In genomic region chr11:94385977-94386771, GRCm38 (mm10) we compare ENCODE assay signal across 8 mouse cellular contexts. TPM values are rescaled to one million over a fixed set of nuclear protein-coding genes. Genes with fewer than 3 reads are reported as not detected.
DNase-seq lines count a peak whose midpoint lies in the region; ATAC-seq and TF ChIP-seq lines count a peak whose summit lies in the region.

No protein-coding gene starts in this region.

- TF ChIP-seq CTCF in G1E (IDR thresholded peaks at IDR 0.05; ENCODE audit: low read depth, low read length), result no peak
- no peak for TF ChIP-seq CTCF in lung, adult 2 months (IDR thresholded peaks at IDR 0.05; ENCODE audit: insufficient read depth, low read length)

- no peak overlapping the region for H3K4me3 ChIP-seq in G1E (ENCODE audit: low read depth, low read length)
- peak overlapping the region; percentile 29; the same call in 1 of the 2 replicates for H3K4me3 ChIP-seq in heart, embryonic 10.5 days
- no peak overlapping the region for H3K4me3 ChIP-seq in lung, adult 2 months (replicated peaks; ENCODE audit: extremely low read depth, low read depth, low read length)
- H3K4me3 ChIP-seq in neural tube, embryonic 12.5 days, result no peak overlapping the region

- TF ChIP-seq POLR2A in lung, adult 2 months (IDR thresholded peaks at IDR 0.05; ENCODE audit: borderline replicate concordance, extremely low read depth, low read depth, low read length), result no peak

- no peaks in the 10 kb centered on the region for H3K36me3 ChIP-seq in G1E (replicated peaks)
- no peaks in the 10 kb centered on the region for H3K36me3 ChIP-seq in heart, embryonic 10.5 days
- no peaks in the 10 kb centered on the region for H3K36me3 ChIP-seq in neural tube, embryonic 12.5 days

- 0 out of 2 replicates have a peak, but pooled peaks have one; percentile 15 for ATAC-seq in G1E (ENCODE audit: extremely low read depth, insufficient number of reproducible peaks, low FRiP score, poor library complexity, severe bottlenecking)
- ATAC-seq in neural tube, embryonic 12.5 days (ENCODE audit: low FRiP score, low read depth), result 0 out of 2 replicates have a peak, but pooled peaks have one; percentile 37
- ATAC-seq in cerebellum, adult (ENCODE audit: insufficient number of reproducible peaks, low FRiP score, low TSS enrichment), result no peak

- H3K9ac ChIP-seq in neural tube, embryonic 12.5 days, result no peak overlapping the region

- H3K27me3 ChIP-seq in G1E (ENCODE audit: insufficient read depth, low read length), result peaks cover 21% of the 10 kb centered on the region
- peaks cover 40% of the 10 kb centered on the region for H3K27me3 ChIP-seq in heart, embryonic 10.5 days (ENCODE audit: insufficient read depth, poor library complexity, severe bottlenecking)
- no peaks in the 10 kb centered on the region for H3K27me3 ChIP-seq in neural tube, embryonic 12.5 days (replicated peaks)

- 17% methylated on average over 12 of the region's 12 CpGs for WGBS in heart, embryonic 10.5 days
- WGBS in lung, adult 2 months, result 8% methylated on average over 12 of the region's 12 CpGs
- 12% methylated on average over 12 of the region's 12 CpGs for WGBS in neural tube, embryonic 12.5 days

- H3K27ac ChIP-seq in heart, embryonic 10.5 days, result peak overlapping the region; percentile 57
- no peak overlapping the region for H3K27ac ChIP-seq in neural tube, embryonic 12.5 days

- DNase-seq in G1E (ENCODE audit: low spot score), result no peak
- peak; percentile 57 for DNase-seq in adrenal gland, adult 2 months
- no peak for DNase-seq in heart, embryonic 10.5 days (ENCODE audit: low spot score)
- DNase-seq in kidney, adult 18-20 months, result peak; percentile 70
- peak; percentile 59 for DNase-seq in lung, adult 2 months
- DNase-seq in cerebellum, adult 9-11 months, result no peak

- peak overlapping the region; percentile 39 for H3K4me2 ChIP-seq in neural tube, embryonic 12.5 days (replicated peaks)

- peaks cover 6% of the 10 kb centered on the region; the same call in 1 of the 2 replicates for H3K4me1 ChIP-seq in G1E (ENCODE audit: insufficient read depth, low read depth, low read length)
- H3K4me1 ChIP-seq in heart, embryonic 10.5 days, result peaks cover 16% of the 10 kb centered on the region
- H3K4me1 ChIP-seq in lung, adult 2 months (ENCODE audit: control insufficient read depth, insufficient read depth, low read length), result peaks cover 19% of the 10 kb centered on the region
- H3K4me1 ChIP-seq in neural tube, embryonic 12.5 days, result peaks cover 14% of the 10 kb centered on the region

- H3K9me3 ChIP-seq in G1E (replicated peaks), result no peaks in the 10 kb centered on the region
- no peaks in the 10 kb centered on the region for H3K9me3 ChIP-seq in heart, embryonic 10.5 days
- no peaks in the 10 kb centered on the region for H3K9me3 ChIP-seq in neural tube, embryonic 12.5 days

RNA-seq across cellular contexts. Expression of gene Abcc3, which starts 6.6 kb away (rescaled TPM):
- total RNA-seq in G1E (2014; fragmentation: Nextera tagmentation), result not detected in 2 replicates
- 0.17 and 0.27 TPM in 2 replicates for total RNA-seq in G1E (2017)
- not detected in 2 replicates for polyA plus RNA-seq in G1E (2012)
- 1 to 10 TPM; 6.2 to 7.5 TPM for total RNA-seq in adrenal gland, adult 2 months (2021)
- polyA plus RNA-seq in adrenal gland, adult 2 months (2012; rRNA removed), result 5.8 and 5.9 TPM in 2 replicates
- 0.48 and 0.88 TPM in 2 replicates for polyA plus RNA-seq in heart, embryonic 10.5 days (2016; fragmentation: Nextera tagmentation; extraction: Ambion mirVana)
- polyA plus RNA-seq in lung, adult 2 months (2012; rRNA removed), result 47.6 and 57.9 TPM in 2 replicates
- polyA plus RNA-seq in neural tube, embryonic 12.5 days (2016; fragmentation: Nextera tagmentation; extraction: Ambion mirVana), result 0.52 and 1.0 TPM in 2 replicates

RNA-seq across cellular contexts. Expression of gene Ankrd40, which starts 58.4 kb away (rescaled TPM):
- 34.4 and 46.0 TPM in 2 replicates for total RNA-seq in G1E (2014; fragmentation: Nextera tagmentation)
- total RNA-seq in G1E (2017), result 46.4 and 48.4 TPM in 2 replicates
- polyA plus RNA-seq in G1E (2012), result 75.8 and 90.9 TPM in 2 replicates
- total RNA-seq in adrenal gland, adult 2 months (2021), result 100 to 1,000 TPM; 163 to 189 TPM
- 175 and 195 TPM in 2 replicates for polyA plus RNA-seq in adrenal gland, adult 2 months (2012; rRNA removed)
- polyA plus RNA-seq in heart, embryonic 10.5 days (2016; fragmentation: Nextera tagmentation; extraction: Ambion mirVana), result 16.3 and 20.3 TPM in 2 replicates
- 193 and 235 TPM in 2 replicates for polyA plus RNA-seq in lung, adult 2 months (2012; rRNA removed)
- polyA plus RNA-seq in neural tube, embryonic 12.5 days (2016; fragmentation: Nextera tagmentation; extraction: Ambion mirVana), result 31.0 and 36.2 TPM in 2 replicates

Comparison
In these comparisons a context has a peak if more than half of its experiments do, and no peak if none do; other contexts are left out.
1. DNase-seq: peak in adrenal gland, adult 2 months (single experiment), kidney, adult 18-20 months (single experiment) and lung, adult 2 months (single experiment); none in G1E (single experiment), heart, embryonic 10.5 days (single experiment) and cerebellum, adult 9-11 months (single experiment).